13 mouse cellular contexts compared by ENCODE assay signal in genomic region chr14:20693589-20694101, GRCm38 (mm10). TPM values are rescaled to one million over a fixed set of nuclear protein-coding genes. Genes with fewer than 3 reads are reported as not detected.
A peak's percentile ranks its signal among the peaks of the same experiment; 100 is the strongest.
DNase-seq lines count a peak whose midpoint lies in the region; ATAC-seq and TF ChIP-seq lines count a peak whose summit lies in the region.
"Had no signal": no experiment of that assay in that cellular context is flagged by ENCODE, and none has a peak within 500 bp of the region (broad histone marks: within the 10 kb centered on the region; RNA-seq: fewer than 3 reads in every experiment).

No protein-coding gene starts in this region.

- no peaks in the 10 kb centered on the region for H3K27me3 ChIP-seq in limb, embryonic 12.5 days
- H3K27me3 ChIP-seq in limb, embryonic 10.5 days (ENCODE audit: low read depth, poor library complexity, severe bottlenecking), result no peaks in the 10 kb centered on the region
- H3K27me3 ChIP-seq in limb, embryonic 13.5 days, result no peaks in the 10 kb centered on the region
- no peaks in the 10 kb centered on the region for H3K27me3 ChIP-seq in myocyte (ENCODE audit: control insufficient read depth, insufficient read depth, insufficient read length)
- H3K27me3 ChIP-seq: midbrain, embryonic 12.5 days had no signal

- no peak overlapping the region for H3K9ac ChIP-seq in limb, embryonic 12.5 days (replicated peaks)
- no peak overlapping the region for H3K9ac ChIP-seq in limb, embryonic 13.5 days
- H3K9ac ChIP-seq: forebrain, postnatal 0 days had no signal

- H3K4me2 ChIP-seq in limb, embryonic 12.5 days, result no peak overlapping the region
- H3K4me2 ChIP-seq in limb, embryonic 13.5 days (replicated peaks), result no peak overlapping the region
- H3K4me2 ChIP-seq in myocyte (ENCODE audit: low read depth), result no peak overlapping the region

- peaks cover 69% of the 10 kb centered on the region for H3K36me3 ChIP-seq in limb, embryonic 12.5 days
- H3K36me3 ChIP-seq in limb, embryonic 10.5 days, result peaks cover 78% of the 10 kb centered on the region
- peaks cover 66% of the 10 kb centered on the region for H3K36me3 ChIP-seq in limb, embryonic 13.5 days
- H3K36me3 ChIP-seq in myocyte (ENCODE audit: control insufficient read depth, insufficient read depth), result peaks cover 52% of the 10 kb centered on the region

- no peaks in the 10 kb centered on the region for H3K9me3 ChIP-seq in limb, embryonic 12.5 days
- no peaks in the 10 kb centered on the region for H3K9me3 ChIP-seq in limb, embryonic 10.5 days (replicated peaks)
- H3K9me3 ChIP-seq in limb, embryonic 13.5 days, result no peaks in the 10 kb centered on the region
- H3K9me3 ChIP-seq: midbrain, embryonic 12.5 days had no signal

- H3K4me3 ChIP-seq in limb, embryonic 12.5 days (replicated peaks), result 0 out of 2 replicates have a peak overlapping the region, but pooled peaks have one; percentile 79
- no peak overlapping the region for H3K4me3 ChIP-seq in limb, embryonic 10.5 days
- 0 out of 2 replicates have a peak overlapping the region, but pooled peaks have one; percentile 82 for H3K4me3 ChIP-seq in limb, embryonic 13.5 days
- no peak overlapping the region for H3K4me3 ChIP-seq in myocyte

- no peak overlapping the region for H3K27ac ChIP-seq in limb, embryonic 12.5 days
- H3K27ac ChIP-seq in limb, embryonic 10.5 days, result no peak overlapping the region
- no peak overlapping the region for H3K27ac ChIP-seq in limb, embryonic 13.5 days

- no peak overlapping the region for H3ac ChIP-seq in myocyte (ENCODE audit: control insufficient read depth, insufficient read length)

- ATAC-seq in limb, embryonic 12.5 days (ENCODE audit: insufficient number of reproducible peaks, insufficient read depth, low FRiP score, low TSS enrichment, low read depth), result no peak
- ATAC-seq in limb, embryonic 13.5 days (ENCODE audit: low FRiP score, low read depth), result no peak
- ATAC-seq: forebrain, postnatal 0 days had no signal

- peaks cover 33% of the 10 kb centered on the region for H3K79me2 ChIP-seq in myocyte (ENCODE audit: control insufficient read depth, insufficient read depth)

- H3K4me1 ChIP-seq in limb, embryonic 12.5 days (replicated peaks), result peaks cover 35% of the 10 kb centered on the region
- peaks cover 34% of the 10 kb centered on the region for H3K4me1 ChIP-seq in limb, embryonic 10.5 days
- H3K4me1 ChIP-seq in limb, embryonic 13.5 days, result peaks cover 38% of the 10 kb centered on the region

- DNase-seq in heart, adult 11 months, result peak; percentile 91
- no peak for DNase-seq in heart, adult 9 months (ENCODE audit: low spot score in 2 of 2)
- no peak for DNase-seq in limb, embryonic 10.5 days (ENCODE audit: low spot score)
- no peak for DNase-seq in thymus, postnatal 25 days
- DNase-seq: cerebellum, adult 9-11 months; embryo, embryonic 11 days; forebrain, postnatal 0 days; gastrocnemius, postnatal 10 days; lung, postnatal 14 days had no signal

- 89% methylated on average over 10 of the region's 10 CpGs for WGBS in limb, embryonic 12.5 days
- whole genome bisulfite sequencing in limb, embryonic 10.5 days, result 95% methylated on average over 10 of the region's 10 CpGs
- 93% methylated on average over 10 of the region's 10 CpGs for WGBS in limb, embryonic 13.5 days

- TF ChIP-seq POLR2A in myocyte (IDR thresholded peaks at IDR 0.05; ENCODE audit: insufficient read length, low read depth), result no peak

TF ChIP-seq in myocyte, 11 proteins besides CTCF, POLR2A, EP300 and RAD21:
- TF ChIP-seq E2F4 (IDR thresholded peaks at IDR 0.05; ENCODE audit: insufficient read depth) (no peak), MYOD1 (IDR thresholded peaks at IDR 0.05; ENCODE audit: control insufficient read depth in 1 of 3, insufficient read length in 2 of 3, low read depth in 2 of 3) (no peak), MAX (IDR thresholded peaks at IDR 0.05; ENCODE audit: low read depth) (no peak), REST (IDR thresholded peaks at IDR 0.05; ENCODE audit: insufficient read depth, insufficient read length) (no peak), POLR2AphosphoS2 (IDR thresholded peaks at IDR 0.05; ENCODE audit: insufficient read length, low read depth) (peak; percentile 25), TCF12 (IDR thresholded peaks at IDR 0.05; ENCODE audit: insufficient read depth, poor library complexity, severe bottlenecking) (no peak), SRF (IDR thresholded peaks at IDR 0.05; ENCODE audit: control insufficient read depth, insufficient read length, low read depth) (no peak)

RNA-seq across cellular contexts. Expression of gene Fut11, which starts 1.1 kb away (rescaled TPM):
- polyA plus RNA-seq in limb, embryonic 12.5 days (2016; fragmentation: Nextera tagmentation; extraction: Ambion mirVana), result 24.9 and 27.2 TPM in 2 replicates
- polyA plus RNA-seq in limb, embryonic 10.5 days (2016; fragmentation: Nextera tagmentation; extraction: Ambion mirVana), result 18.2 and 20.4 TPM in 2 replicates
- polyA plus RNA-seq in limb, embryonic 13.5 days (2015; fragmentation: Nextera tagmentation; extraction: Ambion mirVana), result 27.4 and 28.5 TPM in 2 replicates
- polyA plus RNA-seq in myocyte (2012; fragmentation: generic; extraction: Trizol), result 7.2 TPM

RNA-seq across cellular contexts. Expression of gene Chchd1, which starts 9.2 kb away (rescaled TPM):
- 243 and 264 TPM in 2 replicates for polyA plus RNA-seq in limb, embryonic 12.5 days (2016; fragmentation: Nextera tagmentation; extraction: Ambion mirVana)
- polyA plus RNA-seq in limb, embryonic 10.5 days (2016; fragmentation: Nextera tagmentation; extraction: Ambion mirVana), result 238 and 280 TPM in 2 replicates
- 194 and 196 TPM in 2 replicates for polyA plus RNA-seq in limb, embryonic 13.5 days (2015; fragmentation: Nextera tagmentation; extraction: Ambion mirVana)
- 111 TPM for polyA plus RNA-seq in myocyte (2012; fragmentation: generic; extraction: Trizol)

RNA-seq across cellular contexts. Expression of gene Zswim8, which starts 13.7 kb away (rescaled TPM):
- polyA plus RNA-seq in limb, embryonic 12.5 days (2016; fragmentation: Nextera tagmentation; extraction: Ambion mirVana), result 37.5 and 43.6 TPM in 2 replicates
- polyA plus RNA-seq in limb, embryonic 10.5 days (2016; fragmentation: Nextera tagmentation; extraction: Ambion mirVana), result 32.5 and 39.3 TPM in 2 replicates
- polyA plus RNA-seq in limb, embryonic 13.5 days (2015; fragmentation: Nextera tagmentation; extraction: Ambion mirVana), result 40.3 and 43.1 TPM in 2 replicates
- 74.9 TPM for polyA plus RNA-seq in myocyte (2012; fragmentation: generic; extraction: Trizol)

RNA-seq across cellular contexts. Expression of gene Sec24c, which starts 19.5 kb away (rescaled TPM):
- 77.2 and 91.2 TPM in 2 replicates for polyA plus RNA-seq in limb, embryonic 12.5 days (2016; fragmentation: Nextera tagmentation; extraction: Ambion mirVana)
- polyA plus RNA-seq in limb, embryonic 10.5 days (2016; fragmentation: Nextera tagmentation; extraction: Ambion mirVana), result 113 and 122 TPM in 2 replicates
- polyA plus RNA-seq in limb, embryonic 13.5 days (2015; fragmentation: Nextera tagmentation; extraction: Ambion mirVana), result 85.0 and 90.7 TPM in 2 replicates
- polyA plus RNA-seq in myocyte (2012; fragmentation: generic; extraction: Trizol), result 68.6 TPM

RNA-seq across cellular contexts. Expression of gene Synpo2l, which starts 25.5 kb away (rescaled TPM):
- polyA plus RNA-seq in limb, embryonic 12.5 days (2016; fragmentation: Nextera tagmentation; extraction: Ambion mirVana), result 11.7 and 14.2 TPM in 2 replicates
- polyA plus RNA-seq in limb, embryonic 10.5 days (2016; fragmentation: Nextera tagmentation; extraction: Ambion mirVana), result 0.51 and 1.9 TPM in 2 replicates
- polyA plus RNA-seq in limb, embryonic 13.5 days (2015; fragmentation: Nextera tagmentation; extraction: Ambion mirVana), result 19.6 and 20.8 TPM in 2 replicates
- polyA plus RNA-seq in myocyte (2012; fragmentation: generic; extraction: Trizol), result 165 TPM

Comparison
In these comparisons a context has a peak if more than half of its experiments do, and no peak if none do; other contexts are left out.
1. H3K4me3 ChIP-seq: peak in limb, embryonic 12.5 days (single experiment) and limb, embryonic 13.5 days (single experiment); none in limb, embryonic 10.5 days (single experiment) and myocyte (single experiment).